Mouse (Mus musculus) erythroblast, adult 5-6 weeks (primary cell): ENCODE measurements at regions not wholly inside any gene's neighbourhood (a gene's known extent, or its start where the extent isn't known, plus 50 kb on each side); places are given as distances from the start of the nearest gene placed in this dataset.

Experiments
- ATAC-seq: replicated peaks from 2 replicates; pipeline ENCODE4 v1.8.0; 2016; ENCODE audit warnings: moderate number of reproducible peaks, mild to moderate bottlenecking, moderate TSS enrichment, inconsistent platforms; ENCODE audit not compliant: poor library complexity, low FRiP score, severe bottlenecking

- no peak for ATAC-seq
These were observed 476.6 kb upstream of the Pitx2 start for GRCm38 (mm10) chr3:128723100-128723499.

DNA sequence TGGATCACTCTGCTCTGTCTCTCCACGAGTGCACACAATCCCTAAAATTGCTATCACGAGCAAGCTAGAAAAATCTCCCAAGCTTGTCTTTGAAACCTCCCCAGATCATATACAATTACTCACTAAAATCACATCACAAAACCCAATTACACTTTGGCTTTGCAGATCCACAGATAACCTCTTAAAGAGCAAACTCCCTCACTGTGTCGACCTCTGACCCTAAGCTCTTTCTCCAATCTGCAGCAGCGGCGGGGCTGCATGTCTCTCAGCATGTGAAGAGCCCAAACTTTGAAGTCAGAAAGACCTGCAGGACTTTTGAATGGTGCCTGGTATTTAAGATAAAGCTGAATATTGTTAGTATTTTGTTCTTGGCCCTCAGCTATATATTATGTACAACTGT lies 479.4 kb upstream of the Pitx2 start:
- no peak for ATAC-seq

- ATAC-seq, result no peak
These were observed 480.5 kb upstream of the Pitx2 start for GRCm38 (mm10) chr3:128719226-128719625.

GRCm38 (mm10) chr3:128707270-128707669 lies 492.4 kb upstream of the Pitx2 start:
- no peak for ATAC-seq

- no peak for ATAC-seq
These were observed 531.1 kb upstream of the Pitx2 start for GRCm38 (mm10) chr3:128668468-128669127.

GRCm38 (mm10) chr3:128665184-128665583 lies 534.5 kb upstream of the Pitx2 start:
- ATAC-seq, result no peak

DNA sequence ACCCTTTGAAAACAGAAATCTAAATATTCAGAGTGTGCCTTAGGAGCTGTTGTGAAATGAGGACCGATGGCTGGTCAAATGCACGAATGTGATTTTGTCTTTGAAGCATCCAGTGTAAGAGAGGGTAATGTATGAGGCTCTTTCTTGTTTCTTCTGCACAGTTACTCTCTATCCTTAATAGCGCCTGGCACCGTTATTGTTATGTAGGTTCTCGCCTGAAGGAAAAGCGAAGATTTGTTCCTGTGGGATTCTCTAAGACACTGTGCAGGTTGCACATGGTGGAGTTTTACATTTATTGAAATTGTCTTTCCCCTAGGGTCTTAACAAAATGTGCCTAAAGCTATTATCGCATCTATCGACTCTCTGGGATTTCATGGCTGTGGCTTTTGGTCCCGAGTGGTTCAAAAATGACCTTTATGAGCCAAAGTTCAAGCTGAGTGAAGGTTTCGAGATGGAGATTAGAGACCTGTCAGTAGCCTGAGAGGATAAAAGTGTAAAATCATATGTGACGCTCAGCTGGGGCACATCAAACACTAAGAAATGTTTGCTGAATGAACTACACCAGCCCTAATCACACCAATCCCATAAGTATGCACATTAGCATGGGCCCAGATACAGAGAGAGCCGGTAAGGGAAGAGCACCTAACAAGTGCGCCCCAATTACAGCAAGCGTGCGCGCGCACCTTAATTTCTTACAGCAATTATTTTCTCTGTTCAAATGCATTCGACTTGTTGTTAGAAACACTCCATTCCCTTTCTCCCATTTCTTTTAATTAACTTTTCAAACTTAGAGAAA lies 562.5 kb upstream of the Pitx2 start:
- no peak for ATAC-seq

- ATAC-seq, result no peak
These were observed 572.0 kb upstream of the Pitx2 start for GRCm38 (mm10) chr3:128627696-128628095.

DNA sequence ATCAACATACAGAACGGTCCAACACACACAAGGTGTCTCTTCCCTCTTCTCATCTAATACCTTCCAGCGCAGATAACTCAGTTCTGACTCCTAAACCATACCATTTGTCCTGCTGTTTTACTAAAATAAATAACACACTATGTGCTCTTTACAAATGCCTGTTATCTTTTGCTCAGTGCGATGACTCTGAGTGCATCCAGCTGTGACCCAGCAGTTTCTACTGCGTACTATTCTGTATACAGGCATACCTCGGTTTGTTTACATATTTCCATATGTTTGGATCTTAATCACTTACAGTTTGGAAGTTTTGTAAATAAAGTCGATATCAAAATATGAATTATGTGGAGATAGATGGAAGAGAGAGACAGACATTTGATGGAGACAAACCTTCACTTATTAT lies 583.0 kb upstream of the Pitx2 start:
- no peak for ATAC-seq

DNA sequence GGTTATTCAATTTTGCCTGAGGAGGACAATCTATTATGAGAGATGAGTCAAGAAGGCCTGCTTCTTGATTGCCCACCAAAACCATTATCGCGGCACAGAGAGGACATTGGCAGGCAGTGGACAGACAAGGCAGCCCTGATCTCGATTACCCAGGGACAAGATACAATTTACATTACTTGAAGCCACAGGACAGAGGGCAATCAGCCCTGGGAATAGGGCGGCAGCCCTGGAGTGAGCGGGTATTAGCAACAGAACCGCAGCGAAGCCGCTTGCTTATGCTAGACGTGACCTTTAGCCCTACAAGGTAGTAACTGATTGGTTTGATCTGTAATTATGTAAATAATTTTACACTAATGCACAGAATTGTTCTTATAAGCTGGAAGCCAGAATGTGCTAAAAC lies 586.0 kb upstream of the Pitx2 start:
- no peak for ATAC-seq

- ATAC-seq, result no peak
These were observed 588.9 kb upstream of the Pitx2 start for GRCm38 (mm10) chr3:128610731-128611130.

GRCm38 (mm10) chr3:128608694-128609093 lies 591.0 kb upstream of the Pitx2 start:
- ATAC-seq, result no peak

DNA sequence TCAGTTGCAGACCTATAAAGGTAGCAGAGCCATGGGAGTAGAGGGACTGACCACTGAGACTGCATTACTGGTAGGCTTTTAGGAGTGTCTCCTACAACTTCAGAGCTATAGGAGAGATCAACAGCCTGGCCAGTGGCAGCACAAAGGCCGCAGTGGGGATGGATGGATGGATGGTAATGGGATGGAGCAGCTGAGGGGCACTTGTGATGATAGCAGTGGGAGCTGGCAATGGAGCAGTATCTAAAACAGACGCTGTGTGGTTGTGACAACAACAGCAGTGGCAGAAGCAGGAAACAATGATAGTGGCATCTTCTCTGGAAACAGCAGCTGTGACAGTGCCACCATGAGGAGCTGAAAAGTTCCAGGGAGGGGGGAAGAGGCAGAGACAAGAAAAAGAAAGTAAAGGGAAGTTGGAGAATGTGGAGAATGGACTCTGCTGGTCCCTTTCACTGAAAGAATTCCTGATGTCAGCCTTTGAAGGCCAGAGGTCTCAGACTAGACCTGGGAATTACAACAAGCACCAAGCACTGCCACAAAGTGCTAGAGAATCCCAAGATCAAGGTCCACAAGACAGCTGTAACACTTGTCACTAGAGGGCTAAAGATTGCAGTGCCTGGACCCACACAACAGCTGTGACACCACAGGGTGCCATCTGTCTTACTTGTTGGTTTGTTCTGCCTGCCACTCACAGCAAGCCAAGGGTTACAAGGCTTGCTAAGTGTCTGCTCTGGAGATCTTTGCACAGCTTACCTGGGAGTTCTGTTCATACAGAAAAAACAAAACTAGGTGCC lies 624.1 kb upstream of the Pitx2 start:
- ATAC-seq, result no peak

DNA sequence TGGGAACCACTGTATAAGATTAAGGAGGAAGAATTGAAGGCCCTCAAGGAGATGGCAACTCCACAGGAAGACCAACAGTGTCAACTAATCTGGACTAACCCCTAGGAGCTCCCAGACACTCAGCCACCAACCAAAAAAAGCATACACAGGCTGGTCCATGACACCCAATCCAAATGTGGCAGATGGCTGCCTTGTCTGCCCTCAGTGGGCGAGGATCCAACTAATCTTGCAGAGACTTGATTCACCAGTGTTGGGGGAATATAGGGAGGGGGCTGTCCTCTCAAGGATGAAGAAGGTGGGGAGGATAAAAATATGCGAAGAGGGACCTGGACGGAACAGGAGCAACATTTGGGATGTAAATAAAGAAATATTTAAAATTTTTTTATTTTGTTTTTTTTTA lies 629.1 kb upstream of the Pitx2 start:
- no peak for ATAC-seq

GRCm38 (mm10) chr3:128565386-128565785 lies 634.3 kb upstream of the Pitx2 start:
- ATAC-seq, result no peak

DNA sequence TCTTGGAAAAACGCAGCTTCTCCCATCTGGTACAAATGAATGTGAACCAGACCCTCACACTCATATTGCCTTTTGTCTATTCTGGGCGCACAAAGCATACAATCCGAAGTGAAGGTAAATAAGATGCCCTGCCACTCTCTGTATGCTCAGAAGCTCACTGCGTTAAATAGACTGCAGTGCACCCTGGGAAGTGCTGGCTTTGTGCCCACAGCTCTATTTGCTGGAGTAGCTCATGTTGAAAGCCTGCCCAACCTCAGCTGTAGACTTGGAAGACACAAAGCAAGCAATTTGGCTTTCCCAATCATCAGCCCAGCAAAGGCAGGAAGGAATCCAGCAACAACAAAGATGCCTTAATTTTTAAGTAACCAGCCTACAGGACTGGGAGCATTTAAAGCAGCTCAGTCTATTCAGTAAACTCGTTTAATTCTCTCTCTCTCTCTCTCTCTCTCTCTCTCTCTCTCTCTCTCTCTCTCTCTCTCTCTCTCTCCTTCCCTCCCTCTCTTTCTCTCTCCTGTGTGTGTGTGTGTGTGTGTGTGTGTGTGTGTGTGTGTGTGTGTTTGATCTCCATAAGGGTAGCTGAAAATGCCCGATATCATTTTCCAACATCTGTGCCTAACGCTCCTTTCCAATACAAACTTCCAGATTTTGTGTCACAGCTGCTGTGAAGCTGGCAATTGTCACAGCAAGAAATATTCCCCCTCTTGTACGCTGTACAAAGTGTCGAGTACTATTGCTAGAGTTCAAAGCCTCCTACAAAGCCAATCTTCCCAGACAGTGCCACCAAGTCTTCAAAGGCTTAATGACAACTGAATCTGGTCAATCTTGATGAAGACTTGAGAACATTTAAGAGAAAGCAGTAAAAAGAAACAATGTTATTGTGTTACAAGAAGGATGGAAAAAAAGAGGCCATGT lies 650.5 kb upstream of the Fam241a start:
- ATAC-seq, result no peak

GRCm38 (mm10) chr3:128525427-128525826 lies 629.3 kb upstream of the Fam241a start:
- ATAC-seq, result no peak

GRCm38 (mm10) chr3:128520671-128521103 lies 624.6 kb upstream of the Fam241a start:
- no peak for ATAC-seq

DNA sequence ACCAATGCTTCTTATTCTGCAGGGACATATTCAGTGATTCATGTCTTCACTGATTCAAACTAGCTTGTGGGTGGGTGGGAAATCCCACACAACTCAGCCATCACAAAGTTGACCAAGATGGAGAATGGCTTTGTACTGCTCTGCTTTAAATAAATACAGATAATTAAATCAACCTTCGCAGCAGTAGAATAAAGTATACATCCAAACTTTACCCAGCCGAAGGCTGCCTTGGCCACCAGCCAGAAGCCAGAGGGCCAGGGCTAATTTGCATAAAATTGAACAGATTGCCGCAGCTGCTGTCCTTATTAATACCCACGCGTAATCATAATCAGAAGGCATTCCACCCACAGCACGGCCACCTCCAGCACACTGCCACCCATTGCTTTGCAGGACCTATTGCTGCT lies 623.8 kb upstream of the Fam241a start:
- ATAC-seq, result no peak

GRCm38 (mm10) chr3:128518806-128519205 lies 622.7 kb upstream of the Fam241a start:
- no peak for ATAC-seq
